Mouse (Mus musculus) heart, embryonic 14.5 days (tissue): ENCODE results near the gene Nrbp1. TPM values are rescaled to one million over a fixed set of nuclear protein-coding genes. Genes with fewer than 3 reads are reported as not detected.
"Not testable (repeated sequence)": the region's sequence is repeated elsewhere in the genome, so short reads cannot be mapped to it uniquely, and the experiment has no call there.

Experiments
- ATAC-seq: fragments of 200-750 bp; cut with Nextera tagmentation; 2 replicates; pipeline ENCODE4 v1.8.0; 2017; ENCODE audit warnings: low read depth, moderate TSS enrichment; ENCODE audit not compliant: insufficient number of reproducible peaks, insufficient read depth, low FRiP score
- H3K27ac ChIP-seq, 2 experiments: fragments of 200-500 bp in 1 of 2; fragments of 300-500 bp in 1 of 2; sonication (generic) in 1 of 2; replicated peaks in 1 of 2; 2 replicates each; pipeline ENCODE4 v1.5.1; 2012 to 2014; ENCODE audit warnings: low read depth in 2 of 2, low read length in 2 of 2, control low read depth in 1 of 2, mild to moderate bottlenecking in 1 of 2, mixed read lengths in 1 of 2; ENCODE audit not compliant: control insufficient read depth in 1 of 2, insufficient read depth in 1 of 2
- H3K27me3 ChIP-seq: fragments of 300-500 bp; sonication (generic); 2 replicates; pipeline ENCODE4 v1.6.1; 2014; ENCODE audit warnings: mild to moderate bottlenecking, low read length, control low read depth; ENCODE audit not compliant: control insufficient read depth, insufficient read depth
- H3K36me3 ChIP-seq: fragments of 300-500 bp; sonication (generic); 2 replicates; pipeline ENCODE4 v1.6.1; 2014; ENCODE audit warnings: mild to moderate bottlenecking, control low read depth, low read length, mixed read lengths; ENCODE audit not compliant: control insufficient read depth, insufficient read depth
- H3K4me1 ChIP-seq, 2 experiments: fragments of 200-500 bp in 1 of 2; fragments of 300-500 bp in 1 of 2; sonication (generic) in 1 of 2; 2 replicates each; pipeline ENCODE4 v1.6.1; 2012 to 2014; ENCODE audit warnings: low read length in 2 of 2, control low read depth in 1 of 2, mixed read lengths in 1 of 2; ENCODE audit not compliant: control insufficient read depth in 2 of 2, insufficient read depth in 2 of 2
- H3K4me2 ChIP-seq: fragments of 300-500 bp; sonication (generic); 2 replicates; pipeline ENCODE4 v1.6.1; 2014; ENCODE audit warnings: mild to moderate bottlenecking, low read length
- H3K4me3 ChIP-seq, 2 experiments: fragments of 200-500 bp in 1 of 2; fragments of 300-500 bp in 1 of 2; sonication (generic) in 1 of 2; 2 replicates each; pipeline ENCODE4 v1.5.1; 2012 to 2014; ENCODE audit warnings: low read length in 2 of 2, mild to moderate bottlenecking in 2 of 2, control low read depth in 1 of 2, low read depth in 1 of 2, moderate library complexity in 1 of 2; ENCODE audit not compliant: control insufficient read depth in 1 of 2, insufficient read depth in 1 of 2
- H3K9ac ChIP-seq: fragments of 300-500 bp; sonication (generic); 2 replicates; pipeline ENCODE4 v1.6.1; 2014; ENCODE audit warnings: mild to moderate bottlenecking, low read length
- H3K9me3 ChIP-seq: fragments of 300-500 bp; sonication (generic); 2 replicates; pipeline ENCODE4 v1.6.1; 2016; ENCODE audit warnings: low read length, control low read depth; ENCODE audit not compliant: control insufficient read depth
- WGBS: fragments of 180-500 bp; shearing (Covaris S2); extraction: QIAGEN DNeasy Blood & Tissue Kit; methylation state at CpG from one replicate; pipeline ENCODE4 v1.1.7; 2014; 5-methylcytosine and 5-hydroxymethylcytosine counted together
- polyA plus RNA-seq: library from polyadenylated mRNA; unstranded; fragments of >200 nt; fragmentation: Nextera tagmentation; extraction: Ambion mirVana; gene quantifications from 2 replicates; pipeline ENCODE4 v1.2.1, GENCODE M21; 2014

Nrbp1 gene
- polyA plus RNA-seq, 1 experiment from 2014 or later = 124 TPM

- peak overlapping the region; percentile 90 for H3K4me2 ChIP-seq
- peak overlapping the region; percentile 36 to 86 for H3K27ac ChIP-seq
- H3K36me3 ChIP-seq = peaks cover 83% of the 10 kb centered on the region
- peak overlapping the region; percentile 72 to 86 for H3K4me3 ChIP-seq
- peak overlapping the region; percentile 90 for H3K9ac ChIP-seq
- H3K4me1 ChIP-seq = peaks cover 5 to 15% of the 10 kb centered on the region in 2 experiments; a peak in 2 of 4 replicates
- ATAC-seq = no peak
- no peaks in the 10 kb centered on the region for H3K27me3 ChIP-seq
- peaks cover 6% of the 10 kb centered on the region for H3K9me3 ChIP-seq
- 19% methylated on average over 13 of the region's 13 CpGs for WGBS
These were observed 39.5 kb upstream of the Nrbp1 start for GRCm38 (mm10) chr5:31201042-31201741.

GRCm38 (mm10) chr5:31201742-31202590, 38.7 kb upstream of the Nrbp1 start, which contains the start of gene Zfp513:
Gene Zfp513, minus strand, starts transcription at chr5:31202303.
- H3K4me1 ChIP-seq = peaks cover 5 to 15% of the 10 kb centered on the region in 2 experiments; a peak in 2 of 4 replicates
- WGBS = under 1% methylated on average over 53 of the region's 53 CpGs
- H3K9me3 ChIP-seq = peaks cover 6% of the 10 kb centered on the region
- ATAC-seq = peak; percentile 94
- peaks cover 82% of the 10 kb centered on the region for H3K36me3 ChIP-seq
- H3K27me3 ChIP-seq = no peaks in the 10 kb centered on the region
- H3K27ac ChIP-seq = peak within 1 kb of the TSS; percentile 79 to 86
- peak within 1 kb of the TSS; percentile 90 for H3K4me2 ChIP-seq
- peak within 1 kb of the TSS; percentile 90 for H3K9ac ChIP-seq
- peak within 1 kb of the TSS; percentile 72 to 86 for H3K4me3 ChIP-seq

GRCm38 (mm10) chr5:31202933-31203332, 37.7 kb upstream of the Nrbp1 start:
- ATAC-seq = no peak
- peak overlapping the region in 1 of 2 experiments; percentile 86; a peak in 1 of 4 replicates for H3K27ac ChIP-seq
- peaks cover 82% of the 10 kb centered on the region for H3K36me3 ChIP-seq
- 89% methylated on average over 7 of the region's 7 CpGs for WGBS
- no peak overlapping the region; the same call in 1 of the 2 replicates for H3K9ac ChIP-seq
- H3K4me1 ChIP-seq = peaks cover 5 to 15% of the 10 kb centered on the region in 2 experiments; a peak in 2 of 4 replicates
- H3K4me2 ChIP-seq = peak overlapping the region; percentile 77
- H3K4me3 ChIP-seq = peak overlapping the region; percentile 60 to 86; a peak in 2 of 4 replicates
- peaks cover 6% of the 10 kb centered on the region for H3K9me3 ChIP-seq
- H3K27me3 ChIP-seq = no peaks in the 10 kb centered on the region

- ATAC-seq = no peak
- Histone ChIP-seq H3K4me3 (no peak overlapping the region), H3K4me1 (peaks cover 5 to 15% of the 10 kb centered on the region in 2 experiments; a peak in 2 of 4 replicates), H3K27ac (no peak overlapping the region), H3K27me3 (no peaks in the 10 kb centered on the region), H3K4me2 (no peak overlapping the region), H3K36me3 (peaks cover 77% of the 10 kb centered on the region), H3K9ac (no peak overlapping the region), H3K9me3 (peaks cover 6% of the 10 kb centered on the region)
- WGBS = 87% methylated on average over 2 of the region's 2 CpGs
These were observed 36.8 kb upstream of the Nrbp1 start for GRCm38 (mm10) chr5:31203866-31204265.

GRCm38 (mm10) chr5:31204421-31204820, 36.2 kb upstream of the Nrbp1 start:
- 89% methylated on average over 6 of the region's 6 CpGs for WGBS
- Histone ChIP-seq H3K36me3 (peaks cover 72% of the 10 kb centered on the region), H3K9ac (no peak overlapping the region), H3K27ac (no peak overlapping the region), H3K9me3 (peaks cover 6% of the 10 kb centered on the region), H3K27me3 (no peaks in the 10 kb centered on the region), H3K4me1 (peaks cover 5 to 15% of the 10 kb centered on the region in 2 experiments; a peak in 2 of 4 replicates), H3K4me3 (no peak overlapping the region), H3K4me2 (no peak overlapping the region)
- no peak for ATAC-seq

GRCm38 (mm10) chr5:31216554-31216953, 24.1 kb upstream of the Nrbp1 start:
- H3K27me3 ChIP-seq, H3K4me3 ChIP-seq, H3K9ac ChIP-seq, H3K27ac ChIP-seq, ATAC-seq, H3K4me2 ChIP-seq, H3K9me3 ChIP-seq, H3K36me3 ChIP-seq: not testable (repeated sequence)
- whole genome bisulfite sequencing = 81% methylated on average over 6 of the region's 6 CpGs
- peaks cover 5 to 21% of the 10 kb centered on the region in 2 experiments; a peak in 3 of 4 replicates for H3K4me1 ChIP-seq

GRCm38 (mm10) chr5:31218294-31218693, 22.4 kb upstream of the Nrbp1 start:
- Histone ChIP-seq H3K4me2 (no peak overlapping the region), H3K36me3 (no peaks in the 10 kb centered on the region), H3K9me3 (no peaks in the 10 kb centered on the region), H3K4me3 (no peak overlapping the region), H3K4me1 (peaks cover 5 to 21% of the 10 kb centered on the region in 2 experiments; a peak in 3 of 4 replicates), H3K27me3 (no peaks in the 10 kb centered on the region), H3K27ac (no peak overlapping the region), H3K9ac (no peak overlapping the region; the same call in 1 of the 2 replicates)
- WGBS = 46% methylated on average over 7 of the region's 7 CpGs
- ATAC-seq = no peak
